Mouse (Mus musculus): ENCODE results near the gene Calm1.

DNA sequence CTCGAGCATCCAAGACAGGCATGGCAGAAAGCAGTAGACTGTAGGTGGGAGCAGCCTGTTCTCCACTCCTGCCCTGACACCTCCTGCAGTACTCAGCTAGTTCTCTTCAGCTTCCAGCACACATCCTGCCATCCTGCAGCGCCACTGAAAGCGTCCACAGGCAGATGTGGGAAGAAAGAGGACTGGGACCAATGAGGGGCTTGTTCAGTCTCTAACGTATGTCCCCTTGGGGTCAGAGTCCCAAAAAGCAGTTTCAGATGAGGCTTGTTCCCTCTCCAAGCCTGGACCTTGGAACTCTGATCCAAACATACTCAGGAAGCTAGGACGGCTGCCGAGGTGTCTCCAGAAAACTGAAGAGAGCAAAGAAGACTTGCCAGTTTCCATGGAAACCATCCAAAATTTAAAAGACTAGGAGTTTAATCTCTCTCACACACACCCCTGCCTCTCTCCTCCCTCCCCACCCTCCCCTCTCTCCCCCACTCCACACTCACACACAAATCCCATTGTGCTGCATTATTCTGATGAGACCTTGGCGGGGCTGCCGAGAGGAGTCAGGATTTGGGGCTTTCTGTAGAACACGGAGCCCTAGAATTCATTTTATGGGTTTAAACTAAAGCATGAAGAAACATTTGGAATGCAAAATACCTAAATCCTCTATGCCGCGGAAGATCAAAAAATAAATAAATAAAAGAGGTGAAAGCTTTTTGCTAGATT lies 22.5 kb downstream of the Calm1 start:
- TF ChIP-seq CTCF (IDR thresholded peaks at IDR 0.05; ENCODE audit: low read depth) (no peak), EP300 (optimal IDR thresholded peaks at IDR 0.05) (no peak)
